Mouse (Mus musculus) retina, postnatal 1 day (tissue): Measurements from ENCODE around the gene Ly6g6d.
"Not testable (repeated sequence)": the region's sequence is repeated elsewhere in the genome, so short reads cannot be mapped to it uniquely, and the experiment has no call there.

ENCODE experiments used
- DNase-seq: peaks from one replicate; pipeline ENCODE4 v3.0.0-alpha.2; 2012

Gene Ly6g6d

DNA sequence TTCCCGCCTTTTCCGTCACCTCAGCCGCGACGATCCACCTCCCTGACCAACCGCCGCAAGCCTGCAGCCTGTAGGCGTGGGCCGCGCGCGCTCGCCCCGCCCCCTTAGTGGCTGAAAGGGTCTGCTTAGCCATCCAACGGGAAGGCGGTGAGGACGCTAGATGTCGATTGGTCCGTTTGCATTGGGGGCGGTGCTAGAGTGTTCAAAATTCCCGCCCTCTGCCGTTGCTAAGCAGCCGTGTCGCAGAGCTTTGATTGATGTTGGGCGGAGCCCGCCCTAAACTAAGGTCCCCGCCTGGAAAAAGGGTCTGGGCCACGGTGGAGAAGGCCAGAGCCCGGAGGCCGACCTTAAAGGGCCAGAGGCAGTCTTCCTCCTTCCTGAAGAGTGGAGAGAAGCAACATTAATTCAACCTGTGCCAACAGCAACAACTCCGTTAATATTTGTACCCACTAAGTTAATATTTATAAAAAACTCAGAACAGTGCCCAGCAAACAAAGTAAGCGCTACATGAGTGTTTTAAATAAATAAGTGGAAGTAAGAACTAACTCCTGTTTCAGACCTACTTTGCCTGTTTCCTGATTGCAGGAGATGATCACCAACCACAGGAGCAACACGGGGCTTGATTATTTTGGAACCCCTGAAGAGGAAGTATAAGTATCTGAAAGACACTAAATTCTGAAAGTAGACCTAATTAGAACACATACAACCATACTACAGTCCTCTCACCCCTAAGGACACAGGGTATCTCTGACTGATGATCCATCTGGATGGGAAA is 31.0 kb downstream of the Ly6g6d start, which contains the start of gene Msh5:
TSS of gene Msh5 (minus strand) at position 65 of the 775 bp plus-strand sequence.
- peak; percentile 100 for DNase-seq

- DNase-seq = no peak
Observed at GRCm38 (mm10) chr17:35045807-35046680, 31.8 kb downstream of the Ly6g6d start.

DNA sequence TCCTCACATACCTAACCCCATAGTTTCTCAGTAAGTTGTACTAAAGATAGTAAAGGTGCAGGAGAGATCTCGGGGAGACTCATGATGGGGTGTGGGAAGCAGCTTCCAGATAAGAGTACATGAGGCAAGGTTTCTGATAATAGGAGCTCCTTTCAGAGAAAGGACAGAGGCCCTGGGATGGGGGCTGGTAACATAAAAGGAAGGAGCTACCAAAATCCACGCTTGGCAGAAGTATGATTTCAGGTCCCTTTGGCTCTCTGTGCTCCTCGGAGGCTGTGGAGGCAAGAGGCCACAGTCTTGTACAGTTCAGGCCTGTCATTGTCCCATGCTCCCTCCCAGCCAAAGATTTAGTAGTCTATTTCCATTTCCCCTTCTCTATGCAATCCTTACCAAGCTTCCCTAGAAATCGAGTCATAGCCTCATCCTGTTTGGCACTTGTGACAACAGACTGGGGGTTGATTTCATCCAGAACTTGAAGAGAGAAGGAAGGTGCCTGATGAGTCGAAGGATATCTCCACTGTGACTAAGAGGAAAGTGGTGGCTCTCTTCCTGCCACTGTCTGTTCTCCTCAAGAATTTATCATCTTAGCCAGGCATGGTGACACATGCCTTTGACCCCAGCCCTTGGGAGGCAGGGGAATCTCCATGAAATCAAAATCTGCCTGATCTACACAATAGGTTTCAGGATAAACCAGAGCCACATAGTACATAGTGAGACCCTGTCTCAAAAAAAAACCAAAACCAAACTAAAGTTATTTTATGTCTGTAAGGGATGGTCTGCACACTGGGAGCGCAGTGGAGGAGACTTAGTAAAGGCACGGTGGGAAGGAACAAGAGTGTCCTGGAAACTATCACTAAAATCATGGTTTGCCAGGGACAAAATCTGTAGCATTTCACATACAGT is 32.7 kb downstream of the Ly6g6d start:
- no peak for DNase-seq

GRCm38 (mm10) chr17:35043794-35044193 is 34.1 kb downstream of the Ly6g6d start:
- DNase-seq = no peak

GRCm38 (mm10) chr17:35039121-35039873 is 38.6 kb downstream of the Ly6g6d start:
- DNase-seq = no peak

- DNase-seq = no peak
Observed at GRCm38 (mm10) chr17:35034896-35035295, 43.0 kb downstream of the Ly6g6d start.

GRCm38 (mm10) chr17:35033703-35034102 is 44.2 kb downstream of the Ly6g6d start:
- DNase-seq = not testable (repeated sequence)

DNA sequence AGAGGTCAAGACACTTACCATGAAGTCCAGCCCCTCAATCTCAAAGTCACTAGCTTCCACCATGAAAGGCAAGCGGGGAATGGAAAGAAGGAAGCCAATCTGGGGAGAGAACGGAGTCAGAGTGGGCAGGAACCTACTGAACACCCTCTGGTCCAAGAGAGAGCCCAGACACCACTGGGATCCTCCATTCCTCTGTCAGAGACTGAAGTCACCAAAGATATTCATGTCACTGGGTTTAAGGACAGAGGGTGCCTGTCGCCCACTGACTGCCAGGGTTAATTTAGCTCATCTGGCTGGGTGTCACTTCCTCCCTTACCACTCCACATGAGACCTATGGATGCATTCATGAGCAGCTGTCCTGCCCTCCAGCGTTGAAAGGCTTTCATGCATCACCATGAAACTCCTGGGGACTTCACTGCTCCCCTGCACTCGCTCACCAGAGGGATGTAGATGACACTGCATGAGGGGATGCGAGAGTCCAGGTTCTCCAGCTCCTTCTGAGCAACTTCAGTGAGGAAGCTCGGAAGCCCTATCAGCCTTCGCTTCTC is 45.5 kb downstream of the Ly6g6d start:
- DNase-seq = peak; percentile 52

GRCm38 (mm10) chr17:35031880-35032279 is 46.0 kb downstream of the Ly6g6d start:
- DNase-seq = no peak

DNA sequence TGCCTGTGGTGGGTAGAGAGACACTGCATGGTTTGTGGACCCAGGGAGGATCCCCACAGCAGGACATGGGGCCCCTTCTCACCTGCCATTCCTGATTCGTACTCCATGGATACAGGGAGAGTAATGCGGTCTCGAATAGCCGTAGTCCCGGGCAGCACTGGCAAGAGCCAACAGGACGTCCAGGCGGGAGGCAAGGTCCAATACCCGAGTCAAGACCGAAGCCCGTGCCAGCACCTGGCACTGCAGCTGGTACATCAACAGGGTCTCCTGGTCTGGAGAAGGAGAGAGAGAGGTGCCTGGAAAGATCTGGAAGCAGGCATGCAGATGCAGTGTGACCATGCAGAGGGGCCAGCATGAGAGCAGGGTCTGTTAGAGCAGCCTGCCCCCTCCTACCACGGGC is 46.6 kb downstream of the Ly6g6d start:
- no peak for DNase-seq

- DNase-seq = peak; percentile 75
Observed at GRCm38 (mm10) chr17:35029691-35030532, 48.0 kb downstream of the Ly6g6d start.

DNA sequence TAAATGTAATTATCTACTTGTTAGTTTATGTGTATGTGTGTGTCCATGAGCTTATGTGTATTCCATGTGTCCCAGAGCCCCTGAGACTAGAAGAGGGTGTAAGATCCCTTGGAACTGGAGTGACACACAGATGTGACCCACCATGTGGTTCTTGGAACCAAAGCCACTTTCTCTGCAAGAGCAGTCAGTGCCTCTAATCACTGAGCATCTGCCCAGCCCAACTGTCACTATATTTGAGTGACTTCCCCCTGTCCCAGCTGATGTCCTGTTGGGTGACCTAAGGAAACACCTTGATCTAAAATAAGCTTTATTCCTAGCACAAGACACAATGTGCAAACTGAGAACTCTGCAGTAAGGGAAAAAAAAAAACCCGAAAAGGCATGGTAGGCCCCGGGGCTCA is 49.5 kb downstream of the Ly6g6d start:
- DNase-seq = no peak

DNA sequence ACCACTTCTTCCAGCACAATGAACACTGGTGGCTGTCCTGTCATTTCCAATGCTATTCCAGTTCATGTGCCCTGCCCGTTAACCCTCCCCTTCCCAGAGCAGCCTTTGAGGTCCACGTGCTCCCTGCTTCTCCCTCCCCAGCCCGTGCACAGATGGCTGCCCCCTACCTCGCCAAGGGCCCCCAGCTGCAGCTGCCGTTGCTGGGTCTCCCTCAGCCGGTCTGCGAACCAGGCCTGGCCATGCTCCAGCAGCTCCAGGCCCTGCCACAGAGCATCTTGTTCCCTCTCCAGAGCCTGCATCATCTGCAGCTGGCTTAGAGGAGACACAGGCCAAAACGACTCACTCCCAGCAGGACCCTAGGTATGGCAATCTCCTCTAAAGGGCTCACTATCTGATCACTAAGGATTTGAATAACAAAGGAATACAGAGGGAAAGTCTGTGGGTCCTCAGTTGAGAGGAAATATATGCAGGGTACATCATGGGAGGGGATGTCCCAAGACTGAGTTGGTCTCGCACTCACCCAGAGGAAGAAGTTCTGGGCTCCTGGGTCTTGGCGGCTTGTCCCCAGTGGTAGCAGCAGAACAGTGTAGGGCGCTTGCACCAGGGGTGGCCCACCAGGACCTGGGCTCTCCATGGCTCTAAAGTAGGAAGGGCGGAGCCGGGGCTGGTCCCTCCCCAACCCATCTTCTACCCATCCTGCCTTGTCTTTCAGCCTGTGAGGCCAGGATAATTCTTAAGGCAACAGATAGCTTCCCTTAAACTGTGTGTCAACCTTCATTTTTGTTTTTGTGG is 50.4 kb downstream of the Ly6g6d start, which contains the start of gene Sapcd1:
TSS of gene Sapcd1 (minus strand) at position 740 of the 792 bp plus-strand sequence.
- DNase-seq = peak; percentile 97

DNA sequence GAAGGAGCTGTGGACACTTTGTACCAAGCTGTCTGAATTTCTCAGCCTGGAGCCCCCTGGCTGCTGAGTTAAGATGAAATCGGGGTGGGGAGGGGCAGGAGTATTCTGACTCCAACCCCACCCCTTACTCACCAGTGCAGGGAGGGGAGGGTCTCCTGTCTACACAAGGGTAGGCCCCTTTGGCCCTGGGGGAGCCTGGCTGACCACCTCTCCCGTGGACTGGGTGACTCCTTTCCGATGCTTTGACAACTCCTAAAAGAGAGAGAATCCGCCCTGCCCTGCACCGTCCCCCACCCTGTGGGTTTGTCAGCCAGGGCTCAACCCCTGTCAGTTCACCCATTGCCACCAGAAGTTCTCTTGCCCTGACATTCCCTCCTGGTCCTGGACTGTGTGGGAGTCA is 51.7 kb downstream of the Ly6g6d start:
- no peak for DNase-seq

GRCm38 (mm10) chr17:35024691-35025488 is 53.0 kb downstream of the Ly6g6d start:
- DNase-seq = no peak

- DNase-seq = no peak
Observed at GRCm38 (mm10) chr17:35024261-35024660, 53.6 kb downstream of the Ly6g6d start.

GRCm38 (mm10) chr17:35023756-35024155 is 54.1 kb downstream of the Ly6g6d start:
- no peak for DNase-seq

- no peak for DNase-seq
Observed at GRCm38 (mm10) chr17:35023221-35023620, 54.6 kb downstream of the Ly6g6d start.

- DNase-seq = no peak
Observed at GRCm38 (mm10) chr17:35022541-35023060, 55.3 kb downstream of the Ly6g6d start.
